Mouse (Mus musculus) limb, embryonic 12.5 days (tissue): Measurements from ENCODE around the gene Slc35d2. TPM values are rescaled to one million over a fixed set of nuclear protein-coding genes. Genes with fewer than 3 reads are reported as not detected.

Experiments used
- ATAC-seq: fragments of 200-750 bp; cut with Nextera tagmentation; 2 replicates; pipeline ENCODE4 v1.8.0; 2017; ENCODE audit warnings: low read depth, moderate TSS enrichment; ENCODE audit not compliant: insufficient number of reproducible peaks, insufficient read depth, low FRiP score, low TSS enrichment
- H3K27ac ChIP-seq: fragments of 300-500 bp; sonication (generic); 2 replicates; pipeline ENCODE4 v1.5.1; 2016; ENCODE audit warnings: mild to moderate bottlenecking, moderate library complexity
- H3K27me3 ChIP-seq: fragments of 300-500 bp; sonication (generic); 2 replicates; pipeline ENCODE4 v1.6.1; 2016; ENCODE audit warnings: mild to moderate bottlenecking, moderate library complexity
- H3K36me3 ChIP-seq: fragments of 300-500 bp; sonication (generic); 2 replicates; pipeline ENCODE4 v1.6.1; 2016; ENCODE audit warnings: mild to moderate bottlenecking, moderate library complexity
- H3K4me1 ChIP-seq: fragments of 300-500 bp; sonication (generic); replicated peaks from 2 replicates; pipeline ENCODE4 v1.6.1; 2016
- H3K4me2 ChIP-seq: fragments of 300-500 bp; sonication (generic); 2 replicates; pipeline ENCODE4 v1.6.1; 2016; ENCODE audit warnings: mild to moderate bottlenecking, moderate library complexity
- H3K4me3 ChIP-seq: fragments of 300-500 bp; sonication (generic); replicated peaks from 2 replicates; pipeline ENCODE4 v1.5.1; 2016; ENCODE audit warnings: mild to moderate bottlenecking
- H3K9ac ChIP-seq: fragments of 300-500 bp; sonication (generic); replicated peaks from 2 replicates; pipeline ENCODE4 v1.6.1; 2016; ENCODE audit warnings: mild to moderate bottlenecking, moderate library complexity
- H3K9me3 ChIP-seq: fragments of 300-500 bp; sonication (generic); 2 replicates; pipeline ENCODE4 v1.6.1; 2016; ENCODE audit warnings: mild to moderate bottlenecking, moderate library complexity
- WGBS: fragments of 180-500 bp; shearing (Covaris S2); methylation state at CpG from one replicate; pipeline ENCODE4 v1.1.7; 2016; 5-methylcytosine and 5-hydroxymethylcytosine counted together
- polyA plus RNA-seq: library from polyadenylated mRNA; unstranded; fragments of >200 nt; fragmentation: Nextera tagmentation; extraction: Ambion mirVana; gene quantifications from 2 replicates; pipeline ENCODE4 v1.2.1, GENCODE M21; 2016

Gene Slc35d2
- polyA plus RNA-seq, 1 experiment from 2014 or later, result 4.5 TPM

GRCm38 (mm10) chr13:64050895-64051294 lies 78.3 kb downstream of the Slc35d2 start:
- no peak overlapping the region for H3K27ac ChIP-seq
- no peaks in the 10 kb centered on the region for H3K27me3 ChIP-seq
- H3K4me2 ChIP-seq, result no peak overlapping the region
- no peak for ATAC-seq
- H3K4me3 ChIP-seq, result no peak overlapping the region
- H3K4me1 ChIP-seq, result no peaks in the 10 kb centered on the region
- H3K9me3 ChIP-seq, result peaks cover 5% of the 10 kb centered on the region; the same call in 1 of the 2 replicates
- H3K36me3 ChIP-seq, result no peaks in the 10 kb centered on the region
- H3K9ac ChIP-seq, result no peak overlapping the region
- 55% methylated on average over 4 of the region's 4 CpGs for WGBS

DNA sequence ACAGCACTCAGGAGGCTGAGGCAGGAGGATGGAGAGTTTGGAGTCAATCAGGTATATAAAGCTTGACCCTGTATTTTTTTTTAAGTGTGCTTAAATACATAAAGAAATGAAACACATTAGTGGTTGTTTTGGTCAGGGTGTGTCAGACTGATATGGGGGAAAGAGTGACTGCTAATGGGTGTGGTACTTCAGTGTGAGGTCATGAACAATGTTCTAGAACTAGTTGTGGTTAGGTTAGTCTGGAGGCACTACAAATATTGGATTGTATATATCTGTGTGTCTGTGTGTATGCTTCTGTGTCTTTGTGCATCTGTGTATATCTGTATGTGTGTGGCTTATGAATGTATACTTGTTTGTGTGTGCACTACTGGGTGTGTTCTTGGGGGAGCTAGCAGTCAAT lies 79.6 kb downstream of the Slc35d2 start:
- Histone ChIP-seq H3K9me3 (peaks cover under 1% of the 10 kb centered on the region; the same call in 1 of the 2 replicates), H3K36me3 (no peaks in the 10 kb centered on the region), H3K4me2 (no peak overlapping the region), H3K9ac (no peak overlapping the region), H3K27me3 (no peaks in the 10 kb centered on the region), H3K27ac (no peak overlapping the region), H3K4me3 (no peak overlapping the region), H3K4me1 (no peaks in the 10 kb centered on the region)
- no peak for ATAC-seq

- 90% methylated on average over 2 of the region's 2 CpGs for WGBS
- H3K4me1 ChIP-seq, result no peaks in the 10 kb centered on the region
- no peaks in the 10 kb centered on the region for H3K9me3 ChIP-seq
- no peak overlapping the region for H3K4me2 ChIP-seq
- no peak overlapping the region for H3K4me3 ChIP-seq
- no peaks in the 10 kb centered on the region for H3K36me3 ChIP-seq
- H3K27me3 ChIP-seq, result no peaks in the 10 kb centered on the region
- H3K9ac ChIP-seq, result no peak overlapping the region
- ATAC-seq, result no peak
- H3K27ac ChIP-seq, result no peak overlapping the region
Observed at GRCm38 (mm10) chr13:64048467-64048866, 80.7 kb downstream of the Slc35d2 start.

Other genes with a start within 250 kb of the Slc35d2 start
- not detected in 2 replicates for gene Hsd17b3, start 40.1 kb downstream of the Slc35d2 start, polyA plus RNA-seq
- gene Zfp367, start 23.8 kb upstream of the Slc35d2 start, polyA plus RNA-seq, result 17.4 and 19.5 TPM in 2 replicates
- gene Habp4, start 32.5 kb upstream of the Slc35d2 start, polyA plus RNA-seq, result 30.9 and 31.6 TPM in 2 replicates
- gene Cdc14b, start 145.9 kb upstream of the Slc35d2 start, polyA plus RNA-seq, result 29.6 and 29.8 TPM in 2 replicates
- 39.4 and 42.6 TPM in 2 replicates for gene Aaed1, start 183.3 kb upstream of the Slc35d2 start, polyA plus RNA-seq
- 153 and 157 TPM in 2 replicates for gene Ctsl, start 241.5 kb upstream of the Slc35d2 start, polyA plus RNA-seq